Mouse (Mus musculus) gastrocnemius, postnatal 14 days (tissue): ENCODE data around the gene Ppp1r9b. TPM values are rescaled to one million over a fixed set of nuclear protein-coding genes. Genes with fewer than 3 reads are reported as not detected.
A peak's percentile ranks its signal among the peaks of the same experiment; 100 is the strongest.
"Not testable (repeated sequence)": the region's sequence is repeated elsewhere in the genome, so short reads cannot be mapped to it uniquely, and the experiment has no call there.

Experiments used
- DNase-seq: peaks from one replicate; pipeline ENCODE4 v3.0.0; 2021; ENCODE audit warnings: mixed read lengths
- intact Hi-C: fragments of 180-260 bp; cut with DNase I; formaldehyde crosslinking; loops from one replicate; pipeline ENCODE4 v1.15.1; 2025; ENCODE audit warnings: low total_unique reads
- total RNA-seq, 2 experiments: library from RNA; stranded (reverse); gene quantifications; 2 replicates each; pipeline ENCODE4 v1.2.3; 2021

The Ppp1r9b gene
- total RNA-seq, 2 experiments from 2014 or later: 38.7 to 38.8 TPM

DNA sequence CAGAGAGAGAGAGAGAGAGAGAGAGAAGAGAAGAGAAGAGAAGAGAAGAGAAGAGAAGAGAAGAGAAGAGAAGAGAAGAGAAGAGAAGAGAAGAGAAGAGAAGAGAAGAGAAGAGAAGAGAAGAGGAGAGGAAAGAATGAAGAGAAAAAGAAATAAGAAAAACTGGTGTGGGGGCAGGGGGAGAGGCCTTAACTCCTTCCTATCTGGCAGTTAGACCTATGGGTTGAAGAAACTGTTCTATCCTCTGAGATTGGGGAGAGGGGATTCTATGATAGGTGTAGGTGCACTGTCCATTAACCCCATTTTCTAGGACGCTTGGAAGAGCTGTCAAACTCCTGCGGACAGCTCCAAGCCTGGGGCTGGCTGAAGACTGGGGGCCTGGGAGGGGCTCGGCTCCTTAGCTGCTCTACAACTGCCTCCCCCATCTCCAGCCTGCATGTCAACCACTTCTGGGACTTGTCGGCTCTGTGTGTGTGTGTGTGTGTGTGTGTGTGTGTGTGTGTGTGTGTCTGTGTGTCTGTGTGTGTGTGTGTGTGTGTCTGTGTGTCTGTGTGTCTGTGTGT is 20.1 kb downstream of the Ppp1r9b start:
- peak; percentile 4 for DNase-seq
- intact Hi-C loops: not testable (repeated sequence)

GRCm38 (mm10) chr11:95011416-95011815 is 20.6 kb downstream of the Ppp1r9b start:
- no peak for DNase-seq
- intact Hi-C loops: no loop called here

GRCm38 (mm10) chr11:95012075-95012474 is 21.2 kb downstream of the Ppp1r9b start:
- DNase-seq: no peak
- intact Hi-C loops: no loop called here

GRCm38 (mm10) chr11:95012487-95012886 is 21.7 kb downstream of the Ppp1r9b start:
- DNase-seq: no peak
- intact Hi-C loops: no loop called here

DNA sequence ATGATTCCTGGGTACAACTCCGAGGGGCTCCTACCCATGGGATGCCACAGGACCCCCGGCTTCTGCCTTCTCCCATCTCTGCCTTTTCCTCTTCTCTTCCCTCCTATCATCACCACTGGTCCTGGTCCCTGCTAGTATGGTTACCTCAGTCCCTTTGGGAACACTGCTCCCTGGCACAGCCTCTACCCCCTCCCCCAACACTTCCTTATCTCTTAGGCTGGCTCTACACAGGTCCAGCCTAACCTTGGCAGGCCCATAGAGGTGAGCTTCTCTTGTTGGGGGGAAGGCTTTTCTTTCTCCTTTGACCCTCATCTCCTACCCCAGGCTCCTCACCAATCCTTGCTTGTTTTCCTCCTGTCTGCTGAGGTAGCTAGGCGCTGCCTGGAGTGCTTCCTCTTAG is 24.6 kb downstream of the Ppp1r9b start:
- DNase-seq: no peak
- intact Hi-C loops: no loop called here

DNA sequence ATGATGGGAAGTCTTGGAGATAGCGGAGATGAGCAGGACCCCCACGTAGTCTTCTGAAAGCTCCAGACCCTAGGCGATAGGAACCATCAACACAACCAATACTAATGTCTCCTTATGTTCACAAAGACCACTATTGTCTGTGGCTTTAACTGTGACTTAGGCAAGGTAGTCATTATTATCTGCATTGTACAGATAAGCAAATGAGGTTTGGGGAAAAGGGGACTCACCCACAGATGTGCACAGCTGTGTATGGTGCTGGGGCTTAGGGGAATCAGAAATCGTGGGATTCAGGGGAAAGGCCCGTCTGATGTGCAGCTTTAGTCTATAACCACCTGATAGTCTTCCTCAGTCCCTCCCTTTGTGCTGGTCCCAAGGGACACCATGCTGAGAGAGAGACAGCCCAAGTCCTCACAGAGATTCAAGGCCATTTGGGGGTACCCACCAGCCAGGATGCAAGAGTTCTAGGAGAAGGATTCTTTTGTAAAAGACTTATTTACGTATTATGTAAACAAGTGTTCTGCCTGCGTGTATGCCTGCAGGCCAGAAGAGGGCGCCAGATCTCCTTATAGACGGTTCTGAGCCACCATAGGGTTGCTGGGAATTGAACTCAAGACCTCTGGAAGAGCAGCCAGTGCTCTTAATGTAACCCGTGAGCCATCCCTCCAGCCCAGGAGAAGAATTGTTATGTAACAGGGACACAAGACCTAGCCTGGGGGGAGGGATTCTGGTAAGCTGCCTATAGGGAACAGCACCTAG is 31.6 kb downstream of the Ppp1r9b start:
- intact Hi-C loops: no loop called here
- no peak for DNase-seq

DNA sequence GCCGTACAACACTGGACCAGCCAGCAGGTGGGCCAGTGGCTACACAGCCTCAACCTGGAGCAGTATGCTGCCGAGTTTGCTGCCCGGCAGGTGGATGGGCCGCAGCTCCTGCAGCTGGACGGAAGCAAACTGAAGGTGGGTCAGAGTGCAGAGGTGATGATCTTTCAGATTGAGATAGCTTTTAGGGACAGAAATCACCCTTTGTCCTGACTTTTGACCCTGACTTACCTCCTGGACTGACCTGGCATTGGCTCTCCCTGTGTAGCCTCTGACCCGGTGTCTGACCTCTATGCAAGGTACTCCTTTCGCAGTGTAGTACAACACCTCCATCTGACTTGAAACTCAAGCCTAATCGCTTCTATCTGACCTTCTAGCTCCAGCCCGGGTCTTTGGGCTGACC is 32.6 kb downstream of the Ppp1r9b start:
- DNase-seq: no peak
- intact Hi-C loops: no loop called here

GRCm38 (mm10) chr11:95024439-95025184 is 33.8 kb downstream of the Ppp1r9b start:
- DNase-seq: peak; percentile 9
- intact Hi-C loops: no loop called here

DNA sequence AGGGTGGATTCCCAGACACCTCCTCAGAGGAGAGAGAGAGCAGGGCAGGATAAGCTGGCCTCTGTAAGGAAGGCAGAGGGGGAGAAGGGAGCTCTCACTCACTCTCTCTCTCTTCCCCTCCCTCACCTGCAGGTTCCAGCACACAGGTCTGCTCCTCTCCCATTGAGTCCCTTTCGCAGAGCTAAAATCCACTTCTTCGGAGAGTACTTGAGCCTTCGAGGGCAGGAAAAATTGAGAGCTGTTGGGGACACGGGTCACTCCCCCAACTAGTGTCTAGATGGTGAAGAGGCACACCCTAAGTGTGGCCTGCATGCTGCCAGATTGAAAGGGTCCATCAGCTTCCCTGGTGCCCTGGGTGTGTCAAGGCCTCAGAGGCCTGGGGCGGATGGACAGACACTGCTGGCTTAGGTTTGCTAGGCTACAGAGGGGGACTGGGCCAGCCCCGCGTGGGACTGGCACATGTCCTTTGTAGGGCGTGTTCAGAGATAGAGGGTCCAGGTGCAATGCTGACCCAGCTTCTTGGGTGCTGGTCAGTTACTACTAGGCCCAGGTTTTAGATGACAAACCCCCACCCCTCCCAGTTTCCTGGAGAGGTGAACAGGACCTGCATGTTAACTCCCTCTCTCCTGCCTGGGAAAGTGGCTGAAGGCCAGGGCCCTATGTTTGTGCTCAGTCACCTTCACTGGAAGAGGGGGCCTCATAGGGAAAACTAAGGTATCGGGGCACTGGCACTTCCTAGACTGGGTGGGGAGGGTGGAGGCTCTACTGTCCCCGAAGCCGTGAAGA is 34.6 kb downstream of the Ppp1r9b start:
- intact Hi-C loops: no loop called here
- peak; percentile 4 for DNase-seq

DNA sequence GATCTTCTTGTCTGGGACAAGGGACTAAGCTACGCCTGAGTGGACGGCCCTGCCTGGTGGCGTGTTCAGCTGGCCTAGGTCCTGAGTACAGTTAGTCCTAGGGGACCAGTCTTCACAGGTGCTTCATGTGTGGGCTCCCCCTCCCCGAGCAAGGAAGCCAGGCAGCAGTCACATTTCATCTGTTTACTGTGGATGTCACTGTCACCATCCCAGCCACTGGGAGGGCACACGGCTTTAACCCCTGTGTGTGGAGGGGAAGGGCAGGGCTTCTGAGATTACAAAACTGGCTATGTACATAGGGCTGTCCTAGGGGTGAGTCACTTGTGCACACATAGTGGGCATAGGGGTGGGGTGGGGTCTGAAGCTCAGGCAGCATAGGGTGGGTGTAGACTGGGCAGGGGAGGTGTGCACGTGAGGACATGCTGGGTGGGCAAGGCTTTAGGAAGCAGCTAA is 35.3 kb downstream of the Ppp1r9b start:
- no peak for DNase-seq
- intact Hi-C loops: no loop called here

GRCm38 (mm10) chr11:95026849-95027248 is 36.0 kb downstream of the Ppp1r9b start:
- no peak for DNase-seq
- intact Hi-C loops: no loop called here

- intact Hi-C loops: no loop called here
- no peak for DNase-seq
Measured at GRCm38 (mm10) chr11:95027850-95028470, 37.1 kb downstream of the Ppp1r9b start.

- DNase-seq: no peak
- intact Hi-C loops: no loop called here
Measured at GRCm38 (mm10) chr11:95032945-95033344, 42.1 kb downstream of the Ppp1r9b start.

DNA sequence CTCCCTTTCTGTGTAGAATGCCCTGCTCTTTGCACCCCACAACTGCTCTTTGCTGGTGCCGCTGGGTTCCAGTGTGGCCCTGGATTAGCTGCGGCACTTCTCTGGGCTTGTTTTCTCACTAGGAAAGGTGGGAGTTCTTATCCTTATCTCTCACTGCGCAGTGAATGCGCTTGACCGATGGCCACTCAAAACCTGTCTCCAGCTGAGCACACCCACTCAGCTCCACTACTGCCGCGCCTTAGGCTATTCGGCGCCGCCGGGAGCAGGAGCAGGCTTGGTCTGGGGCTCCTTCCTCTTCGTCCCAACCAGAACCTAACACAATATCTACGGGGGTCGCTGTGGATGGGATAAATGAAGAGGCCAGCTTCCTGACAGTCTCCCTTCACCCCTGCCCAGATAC is 42.8 kb downstream of the Ppp1r9b start:
- intact Hi-C loops: no loop called here

DNA sequence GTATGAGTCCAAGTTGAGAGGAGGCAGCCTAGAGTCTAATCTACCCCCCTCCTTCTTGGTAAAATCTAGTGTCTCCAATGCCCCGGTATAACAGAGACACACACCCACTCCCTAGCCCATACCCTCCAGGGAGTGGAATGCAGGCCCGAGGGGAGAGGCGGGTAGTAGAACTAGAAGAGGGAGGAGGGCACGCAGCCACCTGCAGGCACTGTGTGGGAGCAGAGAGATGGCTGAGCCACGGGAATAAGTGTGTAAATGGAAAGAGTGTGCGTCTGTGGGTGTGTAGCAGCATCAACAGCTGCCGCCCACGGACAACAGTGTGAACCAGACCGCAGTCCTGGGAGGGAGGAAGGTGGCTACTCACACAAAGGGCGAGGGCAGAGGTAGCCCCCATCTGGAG is 44.1 kb downstream of the Ppp1r9b start:
- DNase-seq: no peak
- intact Hi-C loops: no loop called here

More for the DNA sequence above, 42.8 kb downstream of the Ppp1r9b start:
- no peak for DNase-seq

DNA sequence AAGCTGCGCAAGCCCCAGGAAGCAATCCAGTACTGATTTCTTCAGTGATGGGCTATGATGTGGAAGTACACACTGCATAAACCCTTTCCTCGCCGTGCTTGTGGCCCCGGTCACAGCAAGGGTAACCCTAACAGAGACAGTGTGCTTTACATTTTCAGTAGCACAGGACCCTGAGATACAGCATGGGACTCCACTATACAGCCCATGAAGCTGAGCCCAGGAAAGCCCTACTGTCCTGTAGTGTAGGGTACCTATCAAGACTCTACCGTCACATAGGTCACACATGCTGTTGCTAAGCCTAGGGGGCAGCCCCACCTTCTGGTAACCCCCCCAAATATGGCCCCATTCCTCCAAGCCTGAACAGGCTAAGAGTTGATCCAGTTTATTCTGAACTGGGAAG is 45.7 kb downstream of the Ppp1r9b start:
- no peak for DNase-seq
- intact Hi-C loops: no loop called here

- intact Hi-C loops: no loop called here
- DNase-seq: no peak
Measured at GRCm38 (mm10) chr11:95037306-95037705, 46.5 kb downstream of the Ppp1r9b start.

GRCm38 (mm10) chr11:95038156-95038817 is 47.5 kb downstream of the Ppp1r9b start:
- intact Hi-C loops: no loop called here
- no peak for DNase-seq
